Mouse (Mus musculus) A20 (cell line): ENCODE results near the gene Ahcyl2.
A peak's percentile ranks its signal among the peaks of the same experiment; 100 is the strongest.

ENCODE experiments used
- DNase-seq: peaks from one replicate; pipeline ENCODE4 v3.0.0-alpha.2; 2011; ENCODE audit warnings: low read depth, low spot score

Gene Ahcyl2

DNA sequence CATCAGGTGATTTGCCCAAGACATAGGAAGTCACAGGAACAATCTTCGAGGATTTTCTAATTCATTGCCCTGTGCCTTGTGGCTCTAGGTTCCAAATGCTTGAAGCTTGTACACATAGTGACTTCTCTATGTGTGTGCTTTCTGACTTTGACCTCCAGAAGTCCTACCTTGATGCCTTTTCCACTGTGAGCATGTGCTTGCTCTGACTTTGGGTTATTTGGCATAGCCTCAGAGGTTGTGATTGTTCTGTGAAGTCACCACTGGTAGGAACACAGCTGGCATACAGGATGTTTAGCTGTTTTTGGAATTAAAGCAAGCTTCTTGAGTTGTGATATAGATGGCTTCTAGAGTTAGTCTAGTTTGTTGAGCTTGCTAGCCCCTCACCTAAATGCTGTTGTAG is 82.3 kb downstream of the Ahcyl2 start:
- DNase-seq, result no peak

DNA sequence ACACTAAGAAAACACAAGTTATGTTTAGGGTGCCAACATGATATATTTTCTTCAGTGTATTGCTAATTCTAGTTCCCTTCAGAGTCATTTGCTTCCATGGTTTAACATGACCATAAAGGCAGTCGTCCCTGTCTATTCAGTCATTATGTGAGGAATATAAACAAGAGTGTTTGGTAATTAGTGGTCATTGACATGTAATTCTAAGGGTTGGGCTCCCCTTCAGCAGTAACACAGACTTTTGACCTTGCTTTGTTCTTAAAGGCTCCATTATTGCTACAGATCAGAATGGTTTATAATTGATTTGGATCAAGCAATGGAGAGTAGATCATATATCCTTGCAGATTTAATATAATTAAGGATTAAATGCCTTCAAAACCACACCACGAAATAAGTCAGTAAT is 82.9 kb downstream of the Ahcyl2 start:
- DNase-seq, result no peak

DNA sequence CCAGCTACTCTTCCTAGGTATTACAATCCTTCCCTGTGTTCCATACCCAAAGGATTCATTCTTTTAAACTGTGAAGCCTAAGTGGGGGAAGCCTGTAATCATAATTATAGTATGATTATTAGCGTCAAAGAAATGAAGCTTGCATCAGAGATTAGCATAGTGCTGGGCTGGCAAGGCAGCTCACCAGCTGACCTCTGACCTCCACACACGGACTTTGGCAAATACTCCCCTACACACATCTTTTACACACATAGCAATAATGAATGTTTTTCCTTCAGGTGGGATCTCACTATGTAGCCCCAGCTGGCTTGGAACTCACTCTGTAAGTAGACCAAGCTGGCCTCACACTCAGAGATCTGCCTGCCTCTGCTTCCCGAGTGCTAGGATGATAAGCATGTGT is 84.1 kb downstream of the Ahcyl2 start:
- DNase-seq, result no peak

DNA sequence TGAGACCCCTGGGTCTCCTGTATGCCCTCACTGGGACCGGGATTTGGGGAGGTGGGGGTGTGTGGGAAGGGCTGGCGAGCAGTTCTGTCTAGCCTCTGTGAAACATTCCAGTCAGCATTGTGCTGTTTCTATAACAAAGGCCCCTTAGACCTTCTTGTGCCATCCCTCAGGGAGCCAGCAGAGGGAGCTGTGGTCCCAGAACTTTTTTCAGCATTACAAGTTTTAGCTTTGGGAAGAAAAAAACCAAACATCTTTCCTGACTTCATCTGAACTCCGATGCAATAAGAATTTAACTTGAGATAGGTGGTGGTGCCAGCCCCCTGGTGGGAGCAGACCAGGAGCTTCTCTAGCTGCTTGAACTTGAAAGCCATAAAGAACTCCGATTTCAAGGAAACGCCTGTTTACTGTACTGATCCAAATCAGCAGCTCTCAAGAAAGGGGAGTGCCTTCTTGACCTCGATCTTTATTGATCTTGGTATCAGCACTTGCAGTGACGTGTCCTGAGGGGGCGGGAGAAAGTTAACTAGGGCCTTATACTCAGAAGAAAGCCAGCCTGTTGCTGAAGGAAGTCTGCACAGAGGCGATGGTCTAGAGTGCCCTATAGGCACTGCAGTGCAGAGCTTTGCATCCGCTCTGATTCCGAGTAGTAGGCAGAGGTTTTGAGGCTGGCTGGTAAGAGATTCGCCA is 85.5 kb downstream of the Ahcyl2 start:
- peak; percentile 54 for DNase-seq

DNA sequence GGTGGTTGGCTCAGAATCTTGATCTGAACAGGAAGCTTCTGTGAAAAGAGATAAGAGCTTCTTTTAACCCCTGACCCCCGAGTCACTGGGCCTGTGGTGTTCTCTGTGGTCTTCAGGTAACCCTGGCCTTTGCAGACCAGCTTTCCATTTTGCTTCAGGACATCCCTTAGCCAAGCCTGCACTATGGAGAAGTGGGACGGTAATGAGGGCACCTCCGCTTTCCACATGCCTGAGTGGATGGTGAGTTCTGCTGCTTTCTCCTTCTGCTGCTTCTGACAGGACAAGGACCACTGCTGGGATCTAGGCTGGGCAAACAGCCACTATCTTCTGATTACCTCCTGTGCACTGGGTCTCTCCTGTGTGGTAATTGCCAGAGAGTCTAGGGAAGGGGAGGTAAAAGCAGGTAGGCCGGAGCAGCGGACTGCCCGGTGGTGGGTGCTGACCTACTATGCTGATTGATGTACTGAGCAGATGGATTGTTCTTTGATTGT is 86.1 kb downstream of the Ahcyl2 start:
- DNase-seq, result no peak

DNA sequence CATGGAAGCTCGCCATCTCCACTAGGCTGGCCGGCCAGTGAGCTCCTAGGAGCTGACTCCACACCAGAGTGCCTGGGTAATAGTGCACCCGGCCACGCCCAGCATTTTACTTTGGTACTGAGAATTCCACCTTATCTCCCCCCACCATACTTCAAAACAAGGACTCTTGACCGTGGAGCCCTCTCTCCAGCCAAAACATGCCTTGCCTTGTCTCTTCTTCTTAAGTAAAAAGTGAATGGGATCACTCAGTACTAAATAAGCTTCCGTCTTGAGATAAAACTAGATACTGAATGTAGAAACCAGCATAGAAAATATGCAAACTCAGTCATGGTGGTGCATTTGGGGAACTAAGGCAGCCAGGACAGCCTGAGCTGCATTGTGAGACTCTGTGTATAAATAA is 90.8 kb downstream of the Ahcyl2 start:
- DNase-seq, result peak; percentile 62

DNA sequence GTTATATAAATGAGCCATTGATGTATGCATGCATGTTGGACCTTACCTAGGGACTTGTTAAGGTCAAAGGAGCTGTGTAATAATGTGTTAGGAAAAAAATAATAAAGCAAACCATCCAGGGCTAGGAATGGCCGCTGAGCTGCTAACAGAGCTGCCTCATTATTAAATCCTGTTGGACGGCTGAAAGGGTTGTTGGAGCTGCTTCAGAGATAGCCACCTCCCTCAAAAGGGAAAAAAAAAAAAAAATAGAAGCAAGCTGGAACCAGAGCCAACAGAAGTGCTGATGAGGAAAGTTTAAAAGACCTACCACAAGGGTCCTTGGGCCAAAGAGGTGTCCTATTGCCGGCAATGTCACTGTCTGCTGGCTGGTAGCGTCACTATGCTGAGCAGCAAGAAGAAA is 91.5 kb downstream of the Ahcyl2 start:
- DNase-seq, result no peak

DNA sequence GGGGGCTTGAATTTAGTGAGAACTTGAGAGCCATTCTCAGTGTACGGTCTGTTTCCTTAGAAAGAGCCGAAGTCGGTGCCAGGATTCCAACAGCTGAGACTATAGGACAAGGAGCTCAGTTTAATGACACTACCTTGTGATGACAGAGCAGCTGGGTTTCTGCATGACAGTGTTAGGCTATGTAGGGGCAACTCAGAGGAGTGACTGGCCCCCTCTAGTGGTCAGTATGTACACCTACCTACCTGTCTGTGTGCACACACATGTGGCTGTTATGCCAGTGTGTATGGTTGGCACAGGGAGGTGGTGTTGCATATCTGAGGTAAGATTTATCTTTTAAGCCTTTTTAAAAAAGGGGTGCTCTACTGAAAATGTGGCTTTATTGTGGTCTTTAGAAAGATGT is 92.4 kb downstream of the Ahcyl2 start:
- DNase-seq, result peak; percentile 80

DNA sequence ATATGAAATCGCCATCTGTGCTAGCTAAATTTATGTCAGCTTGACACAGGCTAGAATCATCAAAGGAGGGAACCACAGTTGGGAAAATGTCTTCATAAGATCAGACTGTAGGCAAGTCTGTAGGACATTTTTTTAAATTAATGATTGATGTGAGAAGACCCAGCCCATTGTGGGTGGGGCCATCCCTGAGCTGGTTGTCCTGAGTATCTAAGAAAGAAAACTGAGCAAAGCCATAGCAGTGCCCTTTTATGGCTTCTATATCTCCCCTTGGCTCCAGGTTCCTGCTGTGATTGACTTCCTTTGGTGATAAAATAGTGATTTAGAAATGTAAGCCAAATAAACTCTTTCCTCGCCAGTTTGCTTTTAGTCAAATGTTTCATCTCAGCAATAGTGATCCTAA is 97.1 kb downstream of the Ahcyl2 start:
- DNase-seq, result no peak

DNA sequence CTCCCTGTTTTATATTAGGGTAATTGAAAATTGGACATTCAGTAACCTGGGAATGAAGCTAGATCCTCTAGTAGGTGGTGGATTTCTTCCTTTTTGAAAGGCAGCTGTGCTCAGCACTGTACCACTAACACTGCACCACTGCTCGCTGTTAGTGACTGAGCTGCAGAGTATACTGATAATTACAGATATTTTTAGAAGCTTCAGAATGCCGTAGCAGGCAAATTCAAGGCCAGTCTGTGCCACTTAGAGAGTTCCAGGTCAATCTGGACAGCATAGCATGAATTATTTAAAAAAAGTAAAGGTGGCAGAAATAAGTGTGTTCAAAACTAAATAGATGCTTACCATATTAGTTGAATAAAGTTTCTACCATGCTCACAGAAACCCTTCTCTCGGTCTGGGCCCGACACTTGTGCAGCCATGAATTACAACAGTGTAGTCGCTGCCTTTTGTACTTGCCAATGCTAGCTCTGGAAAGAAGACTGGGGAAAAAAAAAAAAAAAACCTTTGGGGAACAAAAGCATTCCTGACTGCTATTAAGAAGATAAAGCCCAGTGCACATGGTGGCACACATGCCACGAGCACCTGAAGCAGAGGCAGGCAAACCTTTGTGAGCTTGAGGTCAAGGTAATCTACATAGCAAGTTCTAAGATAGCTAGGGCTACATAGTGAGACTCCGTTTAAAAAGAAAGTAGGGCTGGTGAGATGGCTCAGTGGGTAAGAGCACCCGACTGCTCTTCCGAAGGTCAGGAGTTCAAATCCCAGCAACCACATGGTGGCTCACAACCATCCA is 99.3 kb downstream of the Ahcyl2 start:
- DNase-seq, result no peak

DNA sequence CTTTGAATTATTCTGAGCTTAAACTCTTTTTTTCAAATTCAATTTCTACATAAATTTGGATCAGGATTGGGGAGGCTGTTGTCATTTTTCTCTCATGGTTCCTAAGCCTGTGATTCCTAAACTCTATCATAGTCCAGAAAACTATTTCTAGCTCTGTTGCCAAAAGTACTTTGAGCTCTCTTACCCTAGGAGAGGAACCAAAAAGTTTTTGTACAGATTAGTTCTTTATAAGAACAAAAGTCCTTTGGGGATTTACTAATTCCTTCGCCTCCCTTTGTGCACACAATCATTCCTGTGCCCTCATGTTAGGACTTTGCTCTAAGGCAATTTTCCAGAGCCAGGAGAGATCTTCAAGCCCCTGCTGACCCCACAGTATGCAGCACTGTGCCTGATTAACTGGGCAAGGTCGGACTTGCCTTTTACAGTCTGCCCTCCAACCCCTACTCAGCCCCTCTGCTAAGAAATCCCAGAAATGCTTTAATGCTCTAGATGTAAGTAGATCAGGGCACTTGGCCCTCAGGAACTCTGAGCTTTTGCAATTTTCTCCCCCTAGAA is 100.6 kb downstream of the Ahcyl2 start:
- DNase-seq, result no peak

DNA sequence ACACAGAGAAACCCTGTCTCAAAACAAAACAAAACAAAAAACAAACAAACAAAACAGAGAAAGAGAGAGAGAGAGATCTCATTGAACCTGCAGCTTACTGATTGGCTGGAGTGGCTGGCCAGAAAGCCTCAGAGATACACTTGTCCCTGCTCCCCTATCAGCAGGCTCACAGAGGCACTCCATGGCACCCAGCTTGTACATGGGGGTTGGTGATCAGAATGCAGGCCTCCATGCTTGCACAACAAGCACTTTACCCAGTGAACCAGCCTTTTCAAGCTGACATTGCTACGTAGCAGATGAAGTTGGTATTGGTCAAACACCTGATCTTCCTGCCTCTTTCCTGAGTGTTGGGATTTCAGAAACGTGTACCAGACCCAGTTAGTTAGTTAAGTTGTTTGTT is 105.8 kb downstream of the Ahcyl2 start:
- no peak for DNase-seq

DNA sequence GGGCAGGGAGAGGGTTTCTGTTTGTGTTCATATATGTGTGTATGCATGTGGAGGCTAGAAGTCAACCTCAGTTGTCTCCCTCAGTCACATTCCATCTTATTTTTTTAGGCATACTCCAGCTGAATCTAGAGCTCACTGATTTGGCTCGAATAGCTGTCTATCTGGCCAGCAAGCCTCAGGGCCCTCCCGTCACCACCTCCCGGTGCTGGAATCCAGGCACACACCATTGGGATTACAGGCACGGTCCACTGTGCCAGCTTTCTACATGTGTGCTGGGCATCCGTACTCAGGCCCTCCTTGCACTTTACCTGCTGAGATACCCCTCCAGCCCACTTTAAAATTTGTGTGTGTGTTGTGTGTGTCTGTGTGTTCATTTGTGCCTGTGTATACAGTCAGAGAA is 107.8 kb downstream of the Ahcyl2 start:
- no peak for DNase-seq

DNA sequence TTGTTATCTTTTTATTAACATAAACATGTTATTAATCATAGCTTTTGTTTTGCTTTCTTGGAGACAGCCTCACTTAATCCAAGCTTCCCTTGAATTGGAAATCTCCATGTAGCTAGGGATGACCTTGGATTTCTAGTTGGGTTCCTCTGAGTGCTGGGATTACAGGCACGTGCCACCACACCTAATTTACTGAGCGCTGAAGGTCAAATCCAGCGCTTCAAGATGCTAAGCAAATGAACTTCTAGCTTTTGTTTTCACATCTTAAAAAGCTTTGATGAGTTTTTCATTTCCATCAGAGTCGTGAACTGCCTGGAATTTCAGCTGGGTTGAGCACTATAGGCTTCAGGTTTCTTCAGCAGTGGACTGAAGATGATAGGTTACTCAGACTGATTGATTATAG is 109.0 kb downstream of the Ahcyl2 start:
- DNase-seq, result no peak

DNA sequence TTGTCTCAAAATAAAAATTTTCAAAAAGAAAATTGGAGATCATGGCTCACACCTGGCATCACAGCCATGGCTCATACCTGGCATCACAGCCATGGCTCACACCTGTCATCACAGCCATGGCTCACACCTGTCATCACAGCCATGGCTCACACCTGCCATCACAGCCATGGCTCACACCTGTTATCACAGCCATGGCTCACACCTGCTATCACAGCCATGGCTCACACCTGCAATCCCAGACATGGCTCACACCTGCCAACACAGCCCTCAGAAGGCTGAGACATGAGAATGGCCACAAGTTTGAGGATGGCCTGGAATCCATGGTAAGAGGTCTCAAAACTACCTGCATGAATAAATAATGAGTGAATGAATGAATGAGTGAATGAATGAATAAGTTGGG is 111.8 kb downstream of the Ahcyl2 start:
- DNase-seq, result peak; percentile 23

DNA sequence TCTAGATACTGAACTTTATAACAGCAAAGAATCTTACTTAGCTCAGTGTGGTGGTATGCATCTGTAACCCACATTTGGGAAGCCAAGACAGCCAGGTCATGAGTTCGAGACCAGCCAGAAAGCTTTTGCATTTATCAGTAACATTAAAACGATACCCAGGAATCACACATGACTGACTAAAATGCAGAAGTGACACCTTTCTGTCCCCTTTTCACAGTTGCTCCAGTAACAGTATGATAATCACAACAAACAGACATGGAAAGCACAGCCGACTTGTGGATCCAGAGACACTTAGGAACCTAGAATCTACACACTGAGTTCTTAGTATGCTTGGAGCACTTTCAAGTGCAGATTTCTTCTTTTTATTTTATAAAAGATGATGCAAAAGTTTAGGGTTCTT is 113.0 kb downstream of the Ahcyl2 start:
- DNase-seq, result peak; percentile 39

DNA sequence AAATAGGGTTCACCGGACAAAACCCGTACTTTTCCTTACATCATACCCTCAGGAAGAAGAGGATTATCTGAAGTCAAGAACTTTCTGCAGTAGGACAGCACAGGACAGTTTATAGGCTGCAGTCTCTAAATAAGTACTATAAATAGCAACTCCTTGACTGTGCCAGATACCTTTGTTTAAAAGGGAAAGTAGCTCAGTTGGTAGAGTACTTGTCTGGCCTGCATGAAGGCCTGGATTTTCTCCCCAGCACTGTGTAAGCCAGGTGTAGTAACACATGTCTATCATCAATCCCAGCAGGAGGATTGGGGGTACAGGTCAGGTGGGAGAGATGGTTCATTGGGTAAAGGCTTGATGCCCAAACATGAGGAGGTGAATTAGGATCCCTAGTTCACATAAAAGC is 114.1 kb downstream of the Ahcyl2 start:
- no peak for DNase-seq

DNA sequence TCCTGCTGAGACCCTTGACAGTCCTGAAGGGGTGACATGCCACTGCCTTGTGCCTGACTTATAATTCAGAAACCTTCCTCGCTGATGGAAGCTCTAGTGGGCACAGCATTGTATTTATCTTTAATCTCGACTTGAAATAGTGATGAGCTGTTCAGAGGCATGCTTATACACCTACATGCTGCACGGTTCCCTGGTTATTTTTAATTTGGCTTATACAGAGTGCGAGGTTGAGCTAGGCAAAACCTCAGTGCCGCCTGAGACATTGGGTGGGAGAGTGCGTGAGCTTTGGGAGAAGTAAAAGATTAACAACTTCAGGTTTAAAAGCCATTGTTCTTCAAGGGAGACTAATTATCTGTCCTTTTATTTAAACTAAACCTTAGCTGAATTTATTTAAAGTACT is 115.1 kb downstream of the Ahcyl2 start:
- no peak for DNase-seq

DNA sequence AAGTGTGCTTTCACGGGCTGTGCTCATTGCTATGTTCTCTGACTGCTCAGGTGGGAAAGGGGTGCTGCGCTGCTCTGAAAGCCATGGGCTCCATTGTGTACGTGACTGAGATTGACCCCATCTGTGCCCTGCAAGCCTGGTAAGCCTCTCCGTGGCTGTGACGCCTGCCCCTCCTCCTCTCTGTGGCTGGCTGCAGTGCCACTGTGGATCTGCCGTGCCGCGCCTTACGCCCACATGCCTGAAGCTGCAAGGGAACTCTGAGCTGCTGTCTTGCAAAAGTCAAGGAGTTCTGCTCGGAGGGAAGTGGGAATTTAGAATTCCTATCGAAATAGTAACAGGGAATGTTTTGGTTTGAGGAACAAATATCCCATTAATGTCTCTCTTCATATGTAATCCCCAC is 123.3 kb downstream of the Ahcyl2 start:
- DNase-seq, result no peak

DNA sequence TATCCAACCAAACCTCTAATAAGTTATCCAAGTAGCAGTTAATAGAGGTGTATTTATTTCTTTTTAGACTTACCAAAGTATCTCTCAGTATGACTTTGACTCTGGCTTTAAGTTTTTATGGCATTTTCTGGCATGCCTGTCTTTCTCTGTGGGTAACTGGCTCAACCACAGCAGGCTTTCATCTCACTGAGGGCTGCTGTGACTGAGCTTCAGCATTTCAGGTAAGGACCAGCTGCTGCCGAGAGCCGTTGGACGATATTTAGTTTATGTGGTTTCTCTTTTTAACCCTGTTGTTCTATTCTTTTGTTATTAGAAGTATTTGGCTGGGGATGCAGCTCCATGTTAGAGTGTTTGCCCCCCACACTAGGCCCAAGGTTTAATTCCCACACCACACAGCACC is 129.2 kb downstream of the Ahcyl2 start:
- DNase-seq, result no peak

DNA sequence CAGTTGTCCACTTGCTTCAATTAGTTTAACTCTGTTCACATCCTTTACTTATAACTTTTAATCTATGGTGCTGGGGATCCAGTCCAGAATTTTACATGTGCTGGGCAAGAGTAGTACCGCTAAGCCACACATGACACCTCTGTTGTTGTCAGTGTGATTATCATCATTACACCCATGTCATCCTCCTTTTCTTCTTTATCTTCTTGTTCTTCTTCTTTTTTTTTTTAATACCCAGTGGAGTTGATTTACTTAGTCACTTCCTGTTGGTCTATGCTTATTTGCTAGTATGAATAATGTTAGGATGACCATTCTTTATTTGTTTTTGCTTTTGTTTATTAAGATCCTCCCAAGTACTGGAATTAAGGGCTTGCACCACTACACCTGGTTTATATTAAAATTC is 133.6 kb downstream of the Ahcyl2 start:
- DNase-seq, result no peak

DNA sequence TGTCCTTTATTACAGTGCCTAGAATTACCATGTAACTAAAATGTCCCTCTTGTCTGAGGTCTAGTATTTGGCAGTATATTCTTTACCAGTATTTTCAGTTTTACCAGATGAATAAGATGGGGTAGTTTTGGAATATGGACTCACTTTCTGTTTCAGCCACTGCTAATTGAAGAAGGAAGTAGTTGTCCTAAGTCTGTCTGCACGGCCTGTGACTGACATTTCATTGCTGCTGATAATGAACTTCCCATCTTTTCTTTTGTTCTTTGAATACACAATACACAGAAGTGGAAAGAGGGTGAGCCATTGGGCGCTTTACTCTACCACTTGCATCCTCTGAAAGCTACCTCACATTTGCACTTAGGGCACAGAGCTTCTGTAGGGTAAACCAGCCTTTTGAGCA is 134.4 kb downstream of the Ahcyl2 start:
- no peak for DNase-seq

DNA sequence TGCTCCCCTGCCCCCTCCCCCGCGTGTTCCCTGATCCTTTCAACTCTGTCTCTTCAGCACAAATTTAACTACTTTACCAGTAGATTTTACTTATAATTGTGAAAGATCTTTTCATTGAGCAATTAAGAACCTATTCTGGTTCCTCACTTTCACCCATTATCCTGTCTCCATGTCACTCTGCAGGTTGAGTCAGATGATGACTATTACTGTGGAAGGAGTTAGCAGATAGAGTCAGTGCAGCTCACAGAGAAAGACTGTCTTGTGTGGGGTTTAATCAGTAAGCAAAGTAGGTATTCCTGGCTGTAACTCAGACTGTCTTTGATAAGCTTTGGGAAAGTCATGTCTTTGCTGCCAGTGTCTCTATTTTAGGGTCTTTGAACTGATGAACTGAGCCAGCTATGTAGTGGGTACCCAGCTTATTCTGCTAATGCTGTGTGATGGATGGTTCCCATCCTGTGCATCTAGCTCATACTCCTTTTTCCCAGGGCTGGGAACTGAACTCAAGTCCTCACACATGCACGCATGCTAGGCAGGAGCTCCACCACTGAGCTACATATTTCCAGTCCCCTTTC is 135.6 kb downstream of the Ahcyl2 start:
- no peak for DNase-seq
